Mouse (Mus musculus): ENCODE measurements around the gene Slc5a8. TPM values are rescaled to one million over a fixed set of nuclear protein-coding genes. Genes with fewer than 3 reads are reported as not detected.

Slc5a8 gene
- total and polyA plus RNA-seq, 3 experiments = 0.03 to 0.07 TPM; not detected in 1

Other genes with a start within 250 kb of the Slc5a8 start
- under 1 TPM; 0.28 to 0.78 TPM for gene Spic, start 201.0 kb upstream of the Slc5a8 start, total RNA-seq (2021)
- 0.09 and 0.21 TPM in 2 replicates for gene Spic, start 201.0 kb upstream of the Slc5a8 start, polyA plus RNA-seq (2012; rRNA removed)
- gene Arl1, start 155.1 kb upstream of the Slc5a8 start, total RNA-seq (2021) = 100 to 1,000 TPM in 1 of 2 experiments, 10 to 100 TPM in 1; 98.5 to 103 TPM
- gene Arl1, start 155.1 kb upstream of the Slc5a8 start, polyA plus RNA-seq (2012; rRNA removed) = 20.3 and 28.1 TPM in 2 replicates
- 10 to 100 TPM; 18.5 to 26.3 TPM for gene Utp20, start 59.2 kb upstream of the Slc5a8 start, total RNA-seq (2021)
- gene Utp20, start 59.2 kb upstream of the Slc5a8 start, polyA plus RNA-seq (2012; rRNA removed) = 1.8 and 2.9 TPM in 2 replicates